Mouse (Mus musculus) liver, embryonic 12.5 days (tissue): ENCODE results near the gene Gprc5a. TPM values are rescaled to one million over a fixed set of nuclear protein-coding genes. Genes with fewer than 3 reads are reported as not detected.

Source experiments
- ATAC-seq: fragments of 200-750 bp; cut with Nextera tagmentation; 2 replicates; pipeline ENCODE4 v1.8.0; 2017; ENCODE audit warnings: moderate number of reproducible peaks, mild to moderate bottlenecking, moderate library complexity
- H3K27ac ChIP-seq: fragments of 300-500 bp; sonication (generic); 2 replicates; pipeline ENCODE4 v1.5.1; 2016; ENCODE audit warnings: mild to moderate bottlenecking
- H3K27me3 ChIP-seq: fragments of 300-500 bp; sonication (generic); replicated peaks from 2 replicates; pipeline ENCODE4 v1.6.1; 2016; ENCODE audit warnings: mild to moderate bottlenecking, moderate library complexity
- H3K36me3 ChIP-seq: fragments of 300-500 bp; sonication (generic); 2 replicates; pipeline ENCODE4 v1.6.1; 2016; ENCODE audit warnings: mild to moderate bottlenecking, moderate library complexity
- H3K4me1 ChIP-seq: fragments of 300-500 bp; sonication (generic); 2 replicates; pipeline ENCODE4 v1.6.1; 2016
- H3K4me2 ChIP-seq: fragments of 300-500 bp; sonication (generic); 2 replicates; pipeline ENCODE4 v1.6.1; 2016; ENCODE audit warnings: mild to moderate bottlenecking, moderate library complexity
- H3K4me3 ChIP-seq: fragments of 300-500 bp; sonication (generic); 2 replicates; pipeline ENCODE4 v1.5.1; 2016; ENCODE audit warnings: mild to moderate bottlenecking, moderate library complexity
- H3K9ac ChIP-seq: fragments of 300-500 bp; sonication (generic); 2 replicates; pipeline ENCODE4 v1.6.1; 2016; ENCODE audit warnings: mild to moderate bottlenecking, moderate library complexity
- H3K9me3 ChIP-seq: fragments of 300-500 bp; sonication (generic); replicated peaks from 2 replicates; pipeline ENCODE4 v1.6.1; 2016; ENCODE audit warnings: mild to moderate bottlenecking, moderate library complexity
- WGBS: fragments of 180-500 bp; shearing (Covaris S2); methylation state at CpG from one replicate; pipeline ENCODE4 v1.1.7; 2016; ENCODE audit not compliant: insufficient replicate concordance; 5-methylcytosine and 5-hydroxymethylcytosine counted together
- polyA plus RNA-seq: library from polyadenylated mRNA; unstranded; fragments of >200 nt; fragmentation: Nextera tagmentation; extraction: Ambion mirVana; gene quantifications from 2 replicates; pipeline ENCODE4 v1.2.1, GENCODE M21; 2016

The Gprc5a gene
- polyA plus RNA-seq, 1 experiment from 2014 or later: 0.64 TPM

DNA sequence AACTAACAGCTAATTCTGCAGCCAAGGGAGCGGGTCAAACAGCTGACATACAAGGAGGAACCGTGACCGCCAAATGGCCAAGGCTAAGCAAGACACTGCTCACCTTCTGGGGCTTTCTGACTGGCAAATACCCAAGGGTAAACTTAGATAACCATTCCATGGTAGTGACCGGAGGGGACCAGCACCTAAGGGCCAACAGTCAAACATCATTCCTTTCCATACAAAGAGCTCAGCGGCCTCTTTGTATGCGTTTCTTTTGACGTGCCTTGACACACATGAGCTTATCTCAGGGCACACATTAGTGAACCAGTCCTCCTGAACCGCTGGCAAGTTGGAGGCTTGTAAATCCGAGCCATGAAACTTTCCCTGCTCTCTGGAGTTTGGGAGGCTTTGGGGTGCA, 18.2 kb upstream of the Gprc5a start:
- WGBS: 46% methylated on average over 9 of the region's 9 CpGs
- no peaks in the 10 kb centered on the region for H3K4me1 ChIP-seq

GRCm38 (mm10) chr6:135048509-135048908, 16.9 kb upstream of the Gprc5a start:
- no peak overlapping the region for H3K4me3 ChIP-seq
- ATAC-seq: no peak
- 0 out of 2 replicates have a peak, but pooled peaks cover 11% of the 10 kb centered on the region for H3K27me3 ChIP-seq
- 76% methylated on average over 6 of the region's 6 CpGs for WGBS
- H3K9me3 ChIP-seq: no peaks in the 10 kb centered on the region
- no peak overlapping the region for H3K4me2 ChIP-seq
- no peak overlapping the region for H3K27ac ChIP-seq
- H3K36me3 ChIP-seq: no peaks in the 10 kb centered on the region
- H3K9ac ChIP-seq: no peak overlapping the region
- H3K4me1 ChIP-seq: 0 out of 2 replicates have a peak, but pooled peaks cover 1% of the 10 kb centered on the region

More for the DNA sequence above, 18.2 kb upstream of the Gprc5a start:
- no peak overlapping the region for H3K27ac ChIP-seq
- no peaks in the 10 kb centered on the region for H3K9me3 ChIP-seq
- no peak overlapping the region for H3K4me2 ChIP-seq
- H3K4me3 ChIP-seq: no peak overlapping the region
- H3K36me3 ChIP-seq: no peaks in the 10 kb centered on the region
- ATAC-seq: no peak
- H3K27me3 ChIP-seq: peaks cover 11% of the 10 kb centered on the region; the same call in 1 of the 2 replicates
- no peak overlapping the region for H3K9ac ChIP-seq

GRCm38 (mm10) chr6:135048956-135049355, 16.5 kb upstream of the Gprc5a start:
- H3K9me3 ChIP-seq: no peaks in the 10 kb centered on the region
- H3K27ac ChIP-seq: no peak overlapping the region
- H3K9ac ChIP-seq: no peak overlapping the region
- no peak for ATAC-seq
- 0 out of 2 replicates have a peak, but pooled peaks cover 4% of the 10 kb centered on the region for H3K4me1 ChIP-seq
- H3K4me3 ChIP-seq: no peak overlapping the region
- no peaks in the 10 kb centered on the region for H3K36me3 ChIP-seq
- 82% methylated on average over 16 of the region's 16 CpGs for WGBS
- H3K27me3 ChIP-seq: 0 out of 2 replicates have a peak, but pooled peaks cover 11% of the 10 kb centered on the region
- H3K4me2 ChIP-seq: no peak overlapping the region

DNA sequence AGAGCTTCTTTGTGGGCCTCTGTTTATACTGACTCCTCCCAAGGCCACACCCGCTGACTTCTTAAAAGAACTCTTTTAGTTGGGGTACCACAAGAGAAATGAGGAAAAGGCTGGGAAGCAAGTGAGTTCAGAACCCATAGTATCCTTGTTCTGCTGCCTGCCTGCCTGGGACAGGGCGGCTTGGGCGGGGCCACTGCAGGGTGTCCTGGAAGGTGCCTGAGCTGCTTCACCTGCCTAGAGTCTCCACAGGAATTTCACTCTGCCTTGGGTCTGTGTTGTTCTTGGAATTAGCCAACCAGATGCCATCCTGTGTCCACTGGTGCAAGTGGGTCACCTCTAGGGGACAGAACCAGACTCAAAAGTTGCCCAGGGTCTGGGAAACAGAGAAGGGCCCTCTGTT, 11.7 kb upstream of the Gprc5a start:
- H3K36me3 ChIP-seq: no peaks in the 10 kb centered on the region
- no peak for ATAC-seq
- 74% methylated on average over 3 of the region's 3 CpGs for WGBS
- H3K4me1 ChIP-seq: 0 out of 2 replicates have a peak, but pooled peaks cover 4% of the 10 kb centered on the region
- no peak overlapping the region for H3K9ac ChIP-seq
- 0 out of 2 replicates have a peak, but pooled peaks cover 4% of the 10 kb centered on the region for H3K27me3 ChIP-seq
- no peak overlapping the region for H3K4me3 ChIP-seq
- no peak overlapping the region for H3K4me2 ChIP-seq
- no peak overlapping the region for H3K27ac ChIP-seq
- no peaks in the 10 kb centered on the region for H3K9me3 ChIP-seq

DNA sequence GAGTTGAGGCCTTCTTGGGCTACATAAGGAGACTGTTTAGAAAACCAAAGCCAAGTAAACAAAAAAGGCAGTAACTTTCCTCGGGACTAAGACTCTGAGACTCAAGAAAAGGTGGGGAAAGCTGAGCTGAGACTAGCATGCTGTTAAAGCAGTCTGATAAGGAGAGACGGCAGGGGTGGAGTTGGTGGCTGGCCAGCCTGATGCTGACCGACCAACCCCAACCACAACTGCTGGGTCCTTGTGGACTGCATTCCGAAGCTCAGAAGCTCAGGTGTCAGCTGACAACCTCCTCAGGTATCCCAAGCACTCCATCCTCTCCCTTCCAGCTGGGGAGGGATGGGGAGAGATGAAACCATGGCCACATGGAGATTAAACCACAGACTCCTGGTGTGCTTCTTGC, 9.6 kb upstream of the Gprc5a start:
- Histone ChIP-seq H3K9me3 (no peaks in the 10 kb centered on the region), H3K4me3 (no peak overlapping the region), H3K36me3 (no peaks in the 10 kb centered on the region), H3K4me1 (0 out of 2 replicates have a peak, but pooled peaks cover 4% of the 10 kb centered on the region), H3K27ac (no peak overlapping the region), H3K9ac (no peak overlapping the region), H3K4me2 (no peak overlapping the region), H3K27me3 (0 out of 2 replicates have a peak, but pooled peaks cover 4% of the 10 kb centered on the region)
- 35% methylated on average over 4 of the region's 4 CpGs for WGBS
- ATAC-seq: no peak

DNA sequence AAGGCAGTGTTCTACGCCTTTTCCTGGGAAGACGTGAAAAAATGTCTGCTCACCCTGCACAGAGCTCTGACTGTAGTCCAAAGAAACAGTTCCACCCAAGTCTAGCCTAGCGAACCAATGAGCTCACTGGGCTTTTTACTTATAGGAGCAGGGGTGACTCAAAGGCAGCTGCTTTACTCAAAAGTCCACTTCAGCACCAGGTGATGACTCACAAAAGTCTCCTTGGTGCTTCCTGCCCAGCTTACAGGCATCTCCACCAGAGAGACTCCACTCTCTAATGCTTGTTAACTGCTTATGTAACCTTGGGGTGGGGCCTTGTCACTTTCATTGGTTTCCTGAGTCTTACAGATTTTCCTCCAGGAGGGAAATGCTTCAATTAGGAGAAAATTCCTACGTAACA, 4.7 kb upstream of the Gprc5a start:
- 81% methylated on average over 4 of the region's 4 CpGs for WGBS
- H3K36me3 ChIP-seq: no peaks in the 10 kb centered on the region
- H3K4me3 ChIP-seq: no peak overlapping the region
- ATAC-seq: no peak
- no peak overlapping the region for H3K9ac ChIP-seq
- H3K27me3 ChIP-seq: peaks cover 17% of the 10 kb centered on the region
- no peaks in the 10 kb centered on the region for H3K9me3 ChIP-seq
- no peak overlapping the region for H3K27ac ChIP-seq
- peaks cover 13% of the 10 kb centered on the region for H3K4me1 ChIP-seq
- no peak overlapping the region for H3K4me2 ChIP-seq

DNA sequence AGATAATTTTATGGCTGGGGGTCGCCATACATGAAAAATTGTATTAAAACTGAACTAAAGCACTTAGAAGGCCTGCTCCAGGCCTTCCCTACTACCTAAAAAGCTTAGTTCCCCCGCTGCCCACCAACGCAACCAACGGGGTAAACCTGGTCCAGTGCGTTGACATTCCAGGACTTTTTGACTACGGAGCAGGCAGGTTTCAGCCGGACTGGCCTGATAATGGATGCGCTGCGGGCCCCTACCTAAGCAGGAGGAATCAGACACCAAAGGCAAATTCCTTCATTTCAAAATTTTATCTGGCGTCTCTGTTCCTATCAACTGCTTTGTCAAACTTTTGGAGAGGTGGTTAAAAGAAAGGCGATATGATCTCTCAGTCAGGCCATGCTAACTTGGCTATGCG, 830 bp upstream of the Gprc5a start:
- Histone ChIP-seq H3K4me3 (no peak overlapping the region), H3K4me1 (peaks cover 23% of the 10 kb centered on the region), H3K27ac (no peak overlapping the region), H3K9me3 (no peaks in the 10 kb centered on the region), H3K4me2 (peak overlapping the region; percentile 94), H3K9ac (no peak overlapping the region; the same call in 1 of the 2 replicates), H3K36me3 (no peaks in the 10 kb centered on the region), H3K27me3 (peaks cover 30% of the 10 kb centered on the region)
- no peak for ATAC-seq
- 67% methylated on average over 12 of the region's 12 CpGs for WGBS

DNA sequence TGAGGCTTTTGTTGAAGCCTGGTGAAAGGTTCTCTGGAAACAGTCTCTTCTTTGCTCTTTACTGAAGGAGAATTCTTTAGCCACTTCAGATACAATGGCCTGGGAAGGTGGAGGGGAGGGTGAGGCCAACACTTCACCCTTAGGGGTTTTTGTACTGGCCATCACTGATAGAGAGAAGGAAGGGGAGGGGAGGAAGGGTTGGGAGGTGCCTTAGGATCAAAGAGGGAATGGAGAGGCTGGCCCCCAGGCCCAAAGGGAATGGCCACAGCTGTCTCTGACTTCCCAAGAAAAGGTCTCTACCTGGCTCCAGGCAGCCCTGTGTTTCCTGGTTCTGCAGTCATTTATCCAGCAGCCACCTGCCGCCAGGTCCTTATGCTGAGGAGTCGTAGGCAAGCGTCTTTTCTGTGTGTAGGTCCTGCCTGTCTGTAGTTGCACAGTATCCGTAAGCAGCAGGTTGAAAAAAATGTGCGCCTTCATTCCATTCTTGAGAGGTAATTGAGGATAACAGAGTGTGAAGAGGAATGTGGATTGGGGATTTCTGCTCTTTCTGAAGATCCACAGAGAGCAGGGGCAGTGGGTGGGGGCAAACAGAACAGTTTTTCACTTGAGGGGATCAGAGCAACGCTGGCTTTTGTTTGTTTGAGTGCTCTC, 1.5 kb downstream of the Gprc5a start:
- H3K36me3 ChIP-seq: no peaks in the 10 kb centered on the region
- H3K9me3 ChIP-seq: no peaks in the 10 kb centered on the region
- 57% methylated on average over 6 of the region's 6 CpGs for WGBS
- no peak overlapping the region for H3K4me2 ChIP-seq
- peaks cover 23% of the 10 kb centered on the region for H3K4me1 ChIP-seq
- no peak overlapping the region for H3K27ac ChIP-seq
- no peak overlapping the region for H3K9ac ChIP-seq
- ATAC-seq: no peak
- H3K4me3 ChIP-seq: no peak overlapping the region
- H3K27me3 ChIP-seq: peaks cover 30% of the 10 kb centered on the region

DNA sequence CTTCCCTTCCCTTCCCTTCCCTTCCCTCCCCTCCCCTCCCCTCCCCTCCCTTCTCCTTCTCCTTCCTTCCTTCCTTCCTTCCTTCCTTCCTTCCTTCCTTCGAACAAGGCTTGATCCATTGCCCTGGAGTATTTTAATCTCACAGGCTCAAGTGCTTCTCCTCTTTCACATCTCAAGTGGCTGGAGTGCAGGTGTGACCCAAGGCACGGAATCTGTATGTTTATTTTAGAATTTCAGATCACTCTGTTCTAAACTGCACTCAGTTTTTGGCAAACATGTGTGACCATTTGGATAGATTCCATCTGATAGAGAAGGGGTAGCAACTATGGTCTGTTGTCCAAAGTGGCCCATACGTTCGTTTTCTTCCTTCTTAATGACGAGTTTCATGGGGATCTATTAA, 2.8 kb downstream of the Gprc5a start:
- no peaks in the 10 kb centered on the region for H3K36me3 ChIP-seq
- WGBS: 72% methylated on average over 5 of the region's 5 CpGs
- peaks cover 30% of the 10 kb centered on the region for H3K27me3 ChIP-seq
- H3K4me1 ChIP-seq: peaks cover 23% of the 10 kb centered on the region
- H3K9me3 ChIP-seq: no peaks in the 10 kb centered on the region
- no peak overlapping the region for H3K27ac ChIP-seq
- no peak overlapping the region for H3K9ac ChIP-seq
- ATAC-seq: no peak
- no peak overlapping the region for H3K4me3 ChIP-seq
- H3K4me2 ChIP-seq: no peak overlapping the region

DNA sequence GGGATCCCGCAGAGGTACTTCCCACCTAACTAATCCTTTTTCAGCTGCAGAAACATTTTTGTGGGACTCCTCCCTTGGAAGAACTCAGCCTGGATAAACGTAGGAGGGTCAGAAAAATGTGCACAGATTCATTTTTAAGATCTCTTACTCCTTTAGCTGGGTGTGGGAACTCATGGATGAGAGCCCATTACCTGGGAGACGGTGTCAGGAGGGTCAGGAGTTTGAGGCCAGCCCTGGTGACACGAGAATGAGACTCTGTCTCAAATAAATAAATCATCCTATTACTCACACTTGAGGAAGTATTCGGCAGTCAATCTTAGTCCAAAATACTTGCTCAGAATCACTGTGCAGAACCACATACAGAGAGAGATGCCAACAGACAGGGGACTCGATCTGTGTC, 4.4 kb downstream of the Gprc5a start:
- ATAC-seq: no peak
- Histone ChIP-seq H3K27me3 (peaks cover 21% of the 10 kb centered on the region), H3K4me3 (no peak overlapping the region), H3K4me2 (no peak overlapping the region), H3K9ac (no peak overlapping the region), H3K9me3 (no peaks in the 10 kb centered on the region), H3K27ac (no peak overlapping the region), H3K36me3 (no peaks in the 10 kb centered on the region), H3K4me1 (peaks cover 18% of the 10 kb centered on the region)
- WGBS: 60% methylated on average over 6 of the region's 6 CpGs

DNA sequence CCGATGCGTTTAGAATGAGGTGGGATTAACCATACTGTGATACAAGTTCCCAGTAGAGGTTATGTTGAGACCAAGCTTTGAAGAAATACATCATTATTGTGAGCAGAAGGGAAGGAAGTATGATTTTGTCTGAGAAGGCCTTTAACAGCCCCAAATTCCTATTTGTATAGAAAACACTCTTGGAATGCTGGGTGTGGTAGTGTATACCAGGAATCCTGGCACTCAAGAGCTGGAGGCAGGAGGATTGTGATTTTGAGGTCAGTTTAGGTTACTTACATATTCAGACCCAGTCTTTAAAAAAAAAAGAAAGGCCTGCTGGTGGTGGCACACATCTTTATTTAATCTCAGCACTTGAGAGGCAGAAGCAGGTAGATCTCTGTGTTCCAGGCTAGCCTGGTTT, 4.9 kb downstream of the Gprc5a start:
- Histone ChIP-seq H3K4me3 (no peak overlapping the region), H3K4me2 (no peak overlapping the region), H3K27ac (no peak overlapping the region), H3K4me1 (peaks cover 14% of the 10 kb centered on the region), H3K36me3 (no peaks in the 10 kb centered on the region), H3K9ac (no peak overlapping the region), H3K27me3 (peaks cover 17% of the 10 kb centered on the region), H3K9me3 (no peaks in the 10 kb centered on the region)
- WGBS: 77% methylated on average over 2 of the region's 2 CpGs
- ATAC-seq: no peak

GRCm38 (mm10) chr6:135074405-135074947, 9.0 kb downstream of the Gprc5a start:
- Histone ChIP-seq H3K9me3 (no peaks in the 10 kb centered on the region), H3K4me3 (no peak overlapping the region), H3K4me2 (no peak overlapping the region), H3K36me3 (no peaks in the 10 kb centered on the region), H3K27ac (no peak overlapping the region), H3K9ac (no peak overlapping the region), H3K27me3 (no peaks in the 10 kb centered on the region; the same call in 1 of the 2 replicates), H3K4me1 (no peaks in the 10 kb centered on the region)
- 32% methylated on average over 6 of the region's 6 CpGs for WGBS
- ATAC-seq: no peak
